13 mouse cellular contexts compared by ENCODE assay signal in genomic region chr6:148110996-148111633, GRCm38 (mm10).
"Had no signal": no experiment of that assay in that cellular context is flagged by ENCODE, and none has a peak within 500 bp of the region (broad histone marks: within the 10 kb centered on the region; RNA-seq: fewer than 3 reads in every experiment).

No protein-coding gene starts in this region.

- H3K27ac ChIP-seq: kidney, postnatal 0 days; limb, embryonic 12.5 days; lung, embryonic 15.5 days; midbrain, embryonic 12.5 days; stomach, embryonic 15.5 days had no signal

- DNase-seq: kidney, adult 9 months; kidney, postnatal 36 days; liver; right cerebral cortex, postnatal 14 days; thymus, adult 2 months; thymus, postnatal 25 days had no signal

- H3K9me3 ChIP-seq: limb, embryonic 12.5 days; lung, embryonic 15.5 days; megakaryocyte, embryonic 14.5 days; midbrain, embryonic 12.5 days; stomach, embryonic 15.5 days had no signal

- H3K4me3 ChIP-seq: limb, embryonic 12.5 days; lung, embryonic 15.5 days; megakaryocyte, embryonic 14.5 days; midbrain, embryonic 12.5 days; stomach, embryonic 15.5 days had no signal

- H3K4me2 ChIP-seq: limb, embryonic 12.5 days; lung, embryonic 15.5 days; midbrain, embryonic 12.5 days; stomach, embryonic 15.5 days had no signal

- H3K36me3 ChIP-seq: limb, embryonic 12.5 days; lung, embryonic 15.5 days; midbrain, embryonic 12.5 days; stomach, embryonic 15.5 days had no signal

- ATAC-seq: midbrain, embryonic 16.5 days had no signal

- H3K4me1 ChIP-seq: limb, embryonic 12.5 days; lung, embryonic 15.5 days; midbrain, embryonic 12.5 days; stomach, embryonic 15.5 days had no signal

- H3K27me3 ChIP-seq: limb, embryonic 12.5 days; lung, embryonic 15.5 days; midbrain, embryonic 12.5 days; stomach, embryonic 15.5 days had no signal

- H3K9ac ChIP-seq: limb, embryonic 12.5 days; lung, embryonic 15.5 days; midbrain, embryonic 12.5 days; stomach, embryonic 15.5 days had no signal
